Mouse (Mus musculus) lung, adult 2 months (tissue): ENCODE data around the gene Ryr2. TPM values are rescaled to one million over a fixed set of nuclear protein-coding genes. Genes with fewer than 3 reads are reported as not detected.
"Not testable (repeated sequence)": the region's sequence is repeated elsewhere in the genome, so short reads cannot be mapped to it uniquely, and the experiment has no call there.

Experiments used
- DNase-seq: peaks from one replicate; pipeline ENCODE4 v3.0.0; 2022
- H3K4me1 ChIP-seq: fragments of 200-500 bp; 2 replicates; pipeline ENCODE4 v1.6.1; 2011; ENCODE audit warnings: low read length; ENCODE audit not compliant: control insufficient read depth, insufficient read depth
- H3K4me3 ChIP-seq: fragments of 200-500 bp; replicated peaks from 2 replicates; pipeline ENCODE3; 2011; ENCODE audit warnings: low read depth, mild to moderate bottlenecking, control low read depth, low read length; ENCODE audit errors: extremely low read depth
- CTCF ChIP-seq: fragments of 200-500 bp; IDR thresholded peaks from 2 replicates; pipeline ENCODE4 v1.5.1; 2011; ENCODE audit warnings: mild to moderate bottlenecking, low read length, control low read depth; ENCODE audit not compliant: insufficient read depth
- POLR2A ChIP-seq: fragments of 200-500 bp; IDR thresholded peaks from 2 replicates; pipeline ENCODE4 v1.6.1; 2011; ENCODE audit warnings: low read depth, mild to moderate bottlenecking, control low read depth, low read length, borderline replicate concordance; ENCODE audit errors: extremely low read depth
- WGBS: fragments of 180-500 bp; shearing (Covaris S2); methylation state at CpG from one replicate; pipeline ENCODE4 v1.1.7; 2018; 5-methylcytosine and 5-hydroxymethylcytosine counted together
- polyA plus RNA-seq: library from polyadenylated mRNA; depleted of rRNA; stranded (reverse); fragments of >200 nt; gene quantifications from 2 replicates; pipeline ENCODE4 v1.2.3, GENCODE M21; 2012

Gene Ryr2
- polyA plus RNA-seq, 1 experiment, result 4.1 TPM

- 73% methylated on average over 4 of the region's 4 CpGs for WGBS
- Histone ChIP-seq H3K4me1 (no peaks in the 10 kb centered on the region), H3K4me3 (no peak overlapping the region)
- no peak for TF ChIP-seq POLR2A
- no peak for TF ChIP-seq CTCF
- DNase-seq, result no peak
These were observed 129.1 kb downstream of the Ryr2 start for GRCm38 (mm10) chr13:11977606-11978005.

GRCm38 (mm10) chr13:11964391-11964790 lies 142.4 kb downstream of the Ryr2 start:
- TF ChIP-seq CTCF, result no peak
- no peak for TF ChIP-seq POLR2A
- DNase-seq, result no peak
- Histone ChIP-seq H3K4me1 (no peaks in the 10 kb centered on the region), H3K4me3 (no peak overlapping the region)

- DNase-seq, result no peak
- no peak overlapping the region for H3K4me3 ChIP-seq
- no peak for TF ChIP-seq POLR2A
- no peak for TF ChIP-seq CTCF
- H3K4me1 ChIP-seq, result no peaks in the 10 kb centered on the region
These were observed 147.1 kb downstream of the Ryr2 start for GRCm38 (mm10) chr13:11959488-11960174.

GRCm38 (mm10) chr13:11958854-11959253 lies 147.9 kb downstream of the Ryr2 start:
- H3K4me3 ChIP-seq, result no peak overlapping the region
- DNase-seq, result no peak
- 60% methylated on average over 3 of the region's 3 CpGs for WGBS
- no peaks in the 10 kb centered on the region for H3K4me1 ChIP-seq
- TF ChIP-seq CTCF, result no peak
- no peak for TF ChIP-seq POLR2A

- no peaks in the 10 kb centered on the region for H3K4me1 ChIP-seq
These were observed 148.5 kb downstream of the Ryr2 start for GRCm38 (mm10) chr13:11958271-11958670.

GRCm38 (mm10) chr13:11951951-11952350 lies 154.8 kb downstream of the Ryr2 start:
- 79% methylated on average over 3 of the region's 3 CpGs for WGBS

More at GRCm38 (mm10) chr13:11958271-11958670, 148.5 kb downstream of the Ryr2 start:
- no peak for DNase-seq
- no peak overlapping the region for H3K4me3 ChIP-seq
- 53% methylated on average over 4 of the region's 4 CpGs for WGBS
- TF ChIP-seq POLR2A, result no peak
- no peak for TF ChIP-seq CTCF

GRCm38 (mm10) chr13:11945740-11946139 lies 161.0 kb downstream of the Ryr2 start:
- Histone ChIP-seq H3K4me1 (no peaks in the 10 kb centered on the region), H3K4me3 (no peak overlapping the region)
- TF ChIP-seq CTCF (no peak), POLR2A (no peak)
- 91% methylated on average over 2 of the region's 2 CpGs for WGBS
- DNase-seq, result no peak

More at GRCm38 (mm10) chr13:11951951-11952350, 154.8 kb downstream of the Ryr2 start:
- no peaks in the 10 kb centered on the region for H3K4me1 ChIP-seq
- TF ChIP-seq CTCF (no peak), POLR2A (no peak)
- no peak for DNase-seq
- H3K4me3 ChIP-seq, result no peak overlapping the region

- TF ChIP-seq CTCF (no peak), POLR2A (no peak)
- 77% methylated on average over 4 of the region's 4 CpGs for WGBS
- H3K4me1 ChIP-seq, result no peaks in the 10 kb centered on the region
- DNase-seq, result no peak
- no peak overlapping the region for H3K4me3 ChIP-seq
These were observed 165.0 kb downstream of the Ryr2 start for GRCm38 (mm10) chr13:11941724-11942123.

GRCm38 (mm10) chr13:11934297-11935060 lies 172.3 kb downstream of the Ryr2 start:
- H3K4me3 ChIP-seq, H3K4me1 ChIP-seq, DNase-seq: not testable (repeated sequence)
- 74% methylated on average over 3 of the region's 3 CpGs for WGBS

- no peak for DNase-seq
- TF ChIP-seq CTCF (no peak), POLR2A (no peak)
- H3K4me1 ChIP-seq, result no peaks in the 10 kb centered on the region
These were observed 173.4 kb downstream of the Ryr2 start for GRCm38 (mm10) chr13:11933334-11933733.

More at GRCm38 (mm10) chr13:11933334-11933733, 173.4 kb downstream of the Ryr2 start:
- H3K4me3 ChIP-seq, result no peak overlapping the region
